Mouse (Mus musculus) neural tube, embryonic 13.5 days (tissue): ENCODE results near the gene Cbln4. TPM values are rescaled to one million over a fixed set of nuclear protein-coding genes. Genes with fewer than 3 reads are reported as not detected.

Experiments
- ATAC-seq: fragments of 200-750 bp; cut with Nextera tagmentation; 2 replicates; pipeline ENCODE4 v1.8.0; 2017; ENCODE audit warnings: low read depth, mild to moderate bottlenecking, moderate TSS enrichment, moderate library complexity
- H3K27ac ChIP-seq: fragments of 300-500 bp; sonication (generic); replicated peaks from 2 replicates; pipeline ENCODE4 v1.5.1; 2015; ENCODE audit warnings: moderate library complexity, mild to moderate bottlenecking, inconsistent platforms
- H3K27me3 ChIP-seq: fragments of 300-500 bp; sonication (generic); 2 replicates; pipeline ENCODE4 v1.6.1; 2015; ENCODE audit warnings: mild to moderate bottlenecking, inconsistent platforms
- H3K36me3 ChIP-seq: fragments of 300-500 bp; sonication (generic); 2 replicates; pipeline ENCODE4 v1.6.1; 2015; ENCODE audit warnings: mild to moderate bottlenecking, inconsistent platforms
- H3K4me1 ChIP-seq: fragments of 300-500 bp; sonication (generic); replicated peaks from 2 replicates; pipeline ENCODE4 v1.6.1; 2015; ENCODE audit warnings: inconsistent platforms
- H3K4me2 ChIP-seq: fragments of 300-500 bp; sonication (generic); 2 replicates; pipeline ENCODE4 v1.6.1; 2015; ENCODE audit warnings: inconsistent platforms, mild to moderate bottlenecking, moderate library complexity
- H3K4me3 ChIP-seq: fragments of 300-500 bp; sonication (generic); 2 replicates; pipeline ENCODE4 v1.5.1; 2015; ENCODE audit warnings: mild to moderate bottlenecking, inconsistent platforms
- H3K9ac ChIP-seq: fragments of 300-500 bp; sonication (generic); 2 replicates; pipeline ENCODE4 v1.6.1; 2015; ENCODE audit warnings: moderate library complexity, mild to moderate bottlenecking, inconsistent platforms
- H3K9me3 ChIP-seq: fragments of 300-500 bp; sonication (generic); 2 replicates; pipeline ENCODE4 v1.6.1; 2016; ENCODE audit warnings: inconsistent platforms
- WGBS: fragments of 180-500 bp; shearing (Covaris S2); methylation state at CpG from one replicate; pipeline ENCODE4 v1.1.7; 2015; 5-methylcytosine and 5-hydroxymethylcytosine counted together
- polyA plus RNA-seq: library from polyadenylated mRNA; unstranded; fragments of >200 nt; fragmentation: Nextera tagmentation; extraction: Ambion mirVana; gene quantifications from 2 replicates; pipeline ENCODE4 v1.2.1, GENCODE M21; 2015

Cbln4 gene
- polyA plus RNA-seq: 23.7 and 24.6 TPM in 2 replicates

DNA sequence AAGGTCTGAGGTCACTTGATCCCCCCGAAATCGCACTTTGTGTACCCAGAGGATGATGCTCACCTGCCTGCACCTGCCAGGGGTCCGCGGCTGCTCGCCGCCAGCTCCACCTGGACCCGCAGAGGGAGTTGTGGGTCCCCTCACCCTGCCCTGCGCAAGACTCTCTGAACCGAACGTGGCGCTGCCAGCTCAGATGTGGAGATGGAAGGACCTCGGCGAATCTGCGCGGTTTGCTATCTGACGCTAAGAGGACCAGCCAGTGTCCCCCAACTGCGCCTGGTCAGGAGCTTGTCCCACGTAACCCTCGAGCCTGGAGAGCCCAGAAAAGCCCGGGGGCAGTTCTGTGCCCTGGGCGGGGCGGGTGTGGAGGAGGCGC, at the start of gene Cbln4:
Gene Cbln4 (minus strand): TSS at position 232 of the 376 bp plus-strand sequence.
- Histone ChIP-seq H3K9me3 (no peaks in the 10 kb centered on the region), H3K27ac (peak within 1 kb of the TSS; percentile 74), H3K36me3 (no peaks in the 10 kb centered on the region), H3K27me3 (peaks cover 52% of the 10 kb centered on the region), H3K9ac (peak within 1 kb of the TSS; percentile 72), H3K4me2 (peak within 1 kb of the TSS; percentile 85), H3K4me1 (peaks cover 44% of the 10 kb centered on the region), H3K4me3 (peak within 1 kb of the TSS; percentile 48)
- ATAC-seq: peak; percentile 42; the same call in 1 of the 2 replicates
- WGBS: under 1% methylated on average over 23 of the region's 23 CpGs

DNA sequence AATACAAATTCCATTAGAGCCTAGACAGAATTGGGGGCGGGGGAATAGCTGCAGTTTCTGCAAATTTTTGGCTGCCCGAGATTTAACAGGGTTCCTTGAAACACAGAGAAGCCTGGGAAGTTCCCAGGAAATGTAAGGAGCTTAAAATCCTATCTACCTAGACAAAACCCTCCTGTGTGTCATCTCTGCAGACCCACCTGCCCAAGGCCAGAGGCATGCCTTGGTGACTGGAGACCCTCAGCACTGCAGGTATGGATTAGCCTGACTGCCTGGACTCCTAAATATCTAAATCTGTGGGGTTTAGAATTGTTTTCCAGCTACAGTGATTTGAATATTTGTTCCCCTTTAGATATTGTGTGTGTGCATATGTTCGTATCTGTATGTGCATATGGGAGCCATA, 35.3 kb upstream of the Cbln4 start:
- Histone ChIP-seq H3K27me3 (no peaks in the 10 kb centered on the region), H3K4me3 (no peak overlapping the region), H3K9ac (no peak overlapping the region), H3K9me3 (no peaks in the 10 kb centered on the region), H3K36me3 (no peaks in the 10 kb centered on the region), H3K4me1 (no peaks in the 10 kb centered on the region), H3K4me2 (no peak overlapping the region), H3K27ac (no peak overlapping the region)
- ATAC-seq: no peak
- 80% methylated on average over 3 of the region's 3 CpGs for WGBS

DNA sequence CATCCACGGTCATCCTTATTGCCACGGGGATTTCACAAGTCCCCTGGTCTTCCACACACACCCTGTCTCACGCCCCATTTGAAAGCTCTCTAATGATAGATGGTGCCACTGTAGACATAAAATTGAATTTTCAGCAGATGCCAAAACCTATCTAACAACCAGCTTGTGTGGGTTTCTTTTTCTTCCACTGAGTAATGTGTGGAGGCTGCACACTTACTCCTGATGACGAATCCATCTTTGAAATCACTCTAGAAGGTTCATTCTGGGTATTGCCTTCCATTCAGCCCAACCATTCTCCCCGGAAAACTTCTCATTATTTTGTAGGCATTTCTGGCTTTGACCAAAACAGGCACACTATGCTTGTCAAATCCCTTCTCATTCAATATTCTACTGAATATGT, 33.0 kb upstream of the Cbln4 start:
- WGBS: 79% methylated on average over 5 of the region's 5 CpGs
- no peaks in the 10 kb centered on the region for H3K9me3 ChIP-seq

DNA sequence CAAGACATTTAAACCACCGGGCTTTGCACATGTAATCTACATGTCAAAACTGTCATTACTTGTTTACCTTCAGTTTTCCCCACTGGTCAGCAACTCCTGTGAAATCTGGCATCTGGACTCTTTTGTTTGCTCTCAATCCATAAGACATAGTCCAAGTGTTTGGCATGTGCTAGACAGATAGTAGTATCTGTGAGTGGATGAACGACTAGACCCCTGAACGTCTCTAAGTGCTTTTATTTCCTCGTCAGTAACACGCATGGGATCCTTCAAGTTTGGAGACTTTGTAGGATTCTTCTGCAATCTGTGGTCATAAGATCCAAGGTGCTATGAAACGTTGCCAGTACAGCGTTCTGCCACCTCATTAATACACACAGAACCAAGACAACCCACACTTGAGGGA, 19.6 kb upstream of the Cbln4 start:
- Histone ChIP-seq H3K9ac (no peak overlapping the region), H3K4me1 (no peaks in the 10 kb centered on the region), H3K4me3 (no peak overlapping the region), H3K9me3 (no peaks in the 10 kb centered on the region), H3K4me2 (no peak overlapping the region), H3K27ac (no peak overlapping the region), H3K27me3 (no peaks in the 10 kb centered on the region), H3K36me3 (no peaks in the 10 kb centered on the region)
- no peak for ATAC-seq
- WGBS: 93% methylated on average over 7 of the region's 7 CpGs

More for the DNA sequence above, 33.0 kb upstream of the Cbln4 start:
- Histone ChIP-seq H3K9ac (no peak overlapping the region), H3K36me3 (no peaks in the 10 kb centered on the region), H3K27me3 (no peaks in the 10 kb centered on the region), H3K4me3 (no peak overlapping the region), H3K27ac (no peak overlapping the region), H3K4me2 (no peak overlapping the region), H3K4me1 (no peaks in the 10 kb centered on the region)
- no peak for ATAC-seq

DNA sequence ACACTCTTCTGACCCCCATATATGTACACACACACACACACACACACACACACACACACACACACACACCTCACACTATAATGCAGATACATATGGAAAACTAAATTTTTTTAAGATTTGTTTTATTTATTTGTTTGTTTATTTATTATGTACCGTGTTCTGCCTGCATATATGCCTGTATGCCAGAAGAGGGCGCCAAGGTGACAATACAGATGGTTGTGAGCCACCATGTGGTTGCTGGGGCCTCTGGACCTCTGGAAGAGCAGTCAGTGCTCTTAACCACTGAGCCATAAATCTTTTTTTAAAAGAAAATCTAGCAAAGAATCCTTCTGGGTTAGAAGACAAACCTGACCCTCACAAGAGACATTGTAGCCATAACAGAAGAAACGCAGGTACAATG, 16.5 kb upstream of the Cbln4 start:
- WGBS: 66% methylated on average over 3 of the region's 3 CpGs
- H3K36me3 ChIP-seq: no peaks in the 10 kb centered on the region
- H3K27me3 ChIP-seq: no peaks in the 10 kb centered on the region
- no peaks in the 10 kb centered on the region for H3K4me1 ChIP-seq
- H3K9me3 ChIP-seq: no peaks in the 10 kb centered on the region
- no peak overlapping the region for H3K4me2 ChIP-seq
- no peak overlapping the region for H3K4me3 ChIP-seq
- H3K27ac ChIP-seq: no peak overlapping the region
- H3K9ac ChIP-seq: no peak overlapping the region
- ATAC-seq: no peak

DNA sequence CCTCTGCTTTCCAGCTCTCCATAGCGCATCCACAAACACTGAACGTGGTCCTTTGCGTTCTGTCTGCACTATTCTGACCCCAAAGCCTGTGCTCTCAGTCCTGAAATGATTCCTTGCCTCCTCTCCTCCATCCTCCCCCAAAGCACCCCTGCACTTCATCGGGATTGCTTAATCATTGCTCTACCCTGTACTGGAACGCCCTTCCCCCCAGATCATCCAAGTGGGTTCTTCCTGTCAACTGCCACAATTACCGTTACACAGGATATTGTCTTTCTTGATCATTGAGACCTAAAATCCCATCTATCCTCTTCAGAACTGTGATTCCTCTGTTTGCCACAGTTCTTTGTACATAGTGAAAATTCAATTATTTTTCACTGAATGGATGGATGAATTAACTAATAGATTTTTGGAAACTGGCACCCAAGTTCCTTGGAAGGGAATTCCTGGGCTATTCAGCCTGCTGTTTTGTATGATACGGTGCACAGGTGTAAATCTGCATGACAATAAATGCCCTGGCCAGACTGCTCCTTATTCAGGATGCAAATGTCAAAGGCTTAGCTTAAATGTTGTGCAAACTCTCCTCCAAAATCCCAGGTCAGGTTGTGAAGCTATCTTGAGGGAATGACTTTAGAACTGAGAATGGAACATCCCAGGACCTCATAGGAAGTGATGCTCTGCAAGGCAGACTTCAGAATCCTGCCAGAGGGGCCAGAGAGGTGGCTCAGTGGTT, 15.8 kb upstream of the Cbln4 start:
- Histone ChIP-seq H3K9ac (no peak overlapping the region), H3K27me3 (no peaks in the 10 kb centered on the region), H3K9me3 (no peaks in the 10 kb centered on the region), H3K4me1 (no peaks in the 10 kb centered on the region), H3K4me2 (no peak overlapping the region), H3K4me3 (no peak overlapping the region), H3K36me3 (no peaks in the 10 kb centered on the region), H3K27ac (no peak overlapping the region)
- ATAC-seq: no peak
- WGBS: 69% methylated on average over 7 of the region's 7 CpGs

DNA sequence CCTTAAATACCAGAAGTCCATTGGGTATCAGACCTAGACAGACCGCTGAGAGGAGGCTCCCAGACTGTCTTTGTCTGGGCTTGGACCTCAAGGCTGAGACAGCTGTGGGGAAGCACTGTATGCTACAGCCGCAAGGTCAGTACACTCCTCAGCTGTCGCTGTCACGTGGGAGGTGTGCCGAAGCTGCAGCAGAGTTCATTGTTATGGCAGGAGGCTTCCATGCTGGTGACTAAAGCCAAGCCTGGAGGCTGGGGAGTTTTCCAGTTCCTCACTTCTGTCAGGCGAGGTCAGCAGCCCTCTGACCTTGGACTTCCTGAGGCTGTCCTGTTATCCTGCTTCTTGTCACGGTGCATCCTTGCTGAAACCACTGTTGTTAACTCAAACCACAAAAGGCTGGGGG, 2.7 kb upstream of the Cbln4 start:
- Histone ChIP-seq H3K9ac (no peak overlapping the region), H3K4me1 (peaks cover 32% of the 10 kb centered on the region), H3K36me3 (no peaks in the 10 kb centered on the region), H3K4me3 (no peak overlapping the region), H3K27me3 (peaks cover 42% of the 10 kb centered on the region), H3K9me3 (no peaks in the 10 kb centered on the region), H3K27ac (no peak overlapping the region), H3K4me2 (no peak overlapping the region)
- 49% methylated on average over 7 of the region's 7 CpGs for WGBS
- ATAC-seq: no peak

DNA sequence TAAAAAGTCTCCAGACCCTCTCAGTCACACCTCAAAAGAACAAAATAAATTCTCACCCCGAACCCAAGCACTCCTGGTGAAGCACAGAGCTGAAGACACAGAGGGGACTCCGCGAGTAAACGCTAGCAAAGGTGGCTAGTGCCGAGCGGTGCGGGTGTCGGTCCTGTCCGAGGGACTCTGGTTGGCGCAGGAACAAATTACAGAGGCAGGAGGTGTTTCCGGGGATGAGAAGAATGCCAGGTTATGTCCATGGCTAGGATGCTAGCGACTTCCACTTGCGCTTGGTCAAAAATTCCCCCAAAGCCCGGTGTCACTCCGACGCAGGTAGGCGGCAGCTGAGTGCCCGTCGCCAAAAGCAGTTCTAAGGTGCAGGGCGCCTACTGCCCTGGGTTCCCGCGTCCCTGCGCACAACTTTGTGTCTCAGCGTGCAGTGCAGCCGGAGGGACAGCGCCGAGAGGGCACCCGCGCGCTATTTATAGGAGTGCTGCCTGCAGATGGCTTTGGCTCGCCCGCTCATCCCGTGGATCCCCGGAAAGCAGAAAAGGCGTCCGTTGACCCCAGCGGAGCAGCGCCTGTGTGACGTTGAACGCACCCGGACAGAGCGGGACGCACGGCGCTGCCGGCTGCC, 545 bp downstream of the Cbln4 start:
- Histone ChIP-seq H3K36me3 (no peaks in the 10 kb centered on the region), H3K27ac (peak overlapping the region; percentile 74), H3K9me3 (no peaks in the 10 kb centered on the region), H3K9ac (peak overlapping the region; percentile 72), H3K27me3 (peaks cover 52% of the 10 kb centered on the region), H3K4me1 (peaks cover 44% of the 10 kb centered on the region), H3K4me2 (peak overlapping the region; percentile 85), H3K4me3 (peak overlapping the region; percentile 48)
- ATAC-seq: peak; percentile 37; the same call in 1 of the 2 replicates
- under 1% methylated on average over 46 of the region's 46 CpGs for WGBS

DNA sequence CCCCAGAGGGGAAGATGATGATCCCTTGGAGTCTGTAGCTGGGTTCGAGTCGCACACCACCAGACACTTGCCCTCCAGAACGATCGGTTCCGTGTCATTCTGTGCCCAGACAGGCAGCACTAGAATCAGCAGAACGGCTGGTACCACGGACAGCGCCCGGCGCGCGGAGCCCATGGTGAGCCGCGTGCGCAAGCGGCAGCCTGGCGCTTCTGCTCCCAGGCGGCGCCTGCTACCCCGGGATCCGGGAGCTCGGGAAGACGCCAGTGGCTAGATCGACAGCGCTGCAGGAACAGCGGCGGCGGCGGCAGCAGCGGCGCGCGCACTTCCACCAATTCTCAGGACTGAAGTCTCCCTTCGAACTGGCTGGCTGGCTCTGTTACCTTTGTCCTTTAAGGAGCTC, 1.1 kb downstream of the Cbln4 start:
- ATAC-seq: peak; percentile 40
- under 1% methylated on average over 34 of the region's 34 CpGs for WGBS
- Histone ChIP-seq H3K4me2 (peak overlapping the region; percentile 85), H3K27ac (peak overlapping the region; percentile 74), H3K9me3 (no peaks in the 10 kb centered on the region), H3K4me3 (peak overlapping the region; percentile 48), H3K4me1 (peaks cover 44% of the 10 kb centered on the region), H3K36me3 (no peaks in the 10 kb centered on the region), H3K27me3 (peaks cover 52% of the 10 kb centered on the region), H3K9ac (peak overlapping the region; percentile 72)

DNA sequence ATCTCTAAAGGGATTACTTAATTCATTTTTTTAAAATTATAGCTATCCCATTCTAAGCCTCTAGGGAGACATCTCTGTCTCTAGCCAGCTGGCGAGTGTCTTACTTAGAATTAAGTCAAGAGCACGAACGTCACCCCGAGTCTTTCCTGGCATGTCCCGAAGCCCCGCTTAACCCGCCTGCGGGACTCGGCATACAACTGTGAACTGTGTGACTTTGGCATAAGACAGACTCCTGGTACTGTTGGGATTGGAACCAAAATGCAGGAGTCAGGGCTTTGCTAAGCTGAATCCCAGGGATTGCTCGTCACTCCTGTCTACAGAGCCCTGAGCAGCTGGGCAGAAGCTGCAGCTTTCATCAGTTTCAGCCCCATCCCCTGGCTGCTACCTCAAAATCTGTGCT, 2.4 kb downstream of the Cbln4 start:
- peak overlapping the region; percentile 72 for H3K9ac ChIP-seq
- H3K4me2 ChIP-seq: peak overlapping the region; percentile 85
- 35% methylated on average over 10 of the region's 10 CpGs for WGBS
- H3K36me3 ChIP-seq: no peaks in the 10 kb centered on the region
- H3K4me3 ChIP-seq: peak overlapping the region; percentile 48
- peak; percentile 62; the same call in 1 of the 2 replicates for ATAC-seq
- peaks cover 52% of the 10 kb centered on the region for H3K27me3 ChIP-seq
- H3K27ac ChIP-seq: peak overlapping the region; percentile 59
- no peaks in the 10 kb centered on the region for H3K9me3 ChIP-seq
- H3K4me1 ChIP-seq: peaks cover 44% of the 10 kb centered on the region

DNA sequence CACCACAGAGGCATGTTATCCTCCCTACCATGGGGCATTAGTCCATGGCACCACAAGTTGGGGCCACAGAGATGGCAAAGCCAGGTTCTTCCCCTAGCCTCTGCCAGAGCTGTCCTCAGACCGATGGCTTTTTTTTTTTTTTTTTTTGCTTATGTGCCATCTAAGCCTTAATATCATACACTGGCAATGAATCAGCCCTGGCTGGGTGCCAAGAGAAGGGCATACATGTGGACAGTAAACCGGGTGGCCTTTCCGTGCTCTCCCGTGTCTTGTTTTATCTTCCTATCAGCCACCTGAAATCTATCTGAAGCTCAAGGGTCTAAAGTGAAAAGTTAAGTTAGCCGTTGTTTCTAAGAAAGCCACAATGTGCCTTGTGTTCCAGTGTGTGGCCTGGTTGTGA, 3.7 kb downstream of the Cbln4 start:
- WGBS: 79% methylated on average over 5 of the region's 5 CpGs
- Histone ChIP-seq H3K36me3 (no peaks in the 10 kb centered on the region), H3K9me3 (no peaks in the 10 kb centered on the region), H3K9ac (peak overlapping the region; percentile 72; the same call in 1 of the 2 replicates), H3K4me2 (peak overlapping the region; percentile 85), H3K27ac (no peak overlapping the region), H3K4me3 (peak overlapping the region; percentile 48), H3K4me1 (peaks cover 44% of the 10 kb centered on the region), H3K27me3 (peaks cover 46% of the 10 kb centered on the region)
- no peak for ATAC-seq

DNA sequence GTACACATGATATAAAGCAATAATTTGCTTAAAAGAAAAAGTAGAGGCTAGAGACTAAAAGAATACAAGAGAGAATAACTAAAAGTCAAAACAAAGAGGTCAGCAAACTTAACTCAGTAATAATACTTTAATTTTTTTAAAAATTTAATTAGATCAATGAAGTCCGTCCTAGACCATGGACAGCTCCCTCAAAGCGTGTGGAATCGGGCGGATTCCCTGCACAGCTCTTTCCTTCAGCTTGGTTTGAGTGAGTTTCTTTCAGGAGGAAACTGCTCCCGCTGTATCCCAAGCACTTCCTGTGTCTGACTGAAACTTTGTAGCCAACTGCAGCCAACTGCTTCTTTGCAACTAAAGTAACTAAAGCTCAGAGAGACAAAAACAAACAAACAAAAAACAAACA, 9.0 kb downstream of the Cbln4 start:
- no peak overlapping the region for H3K4me2 ChIP-seq
- H3K9ac ChIP-seq: no peak overlapping the region
- H3K4me3 ChIP-seq: no peak overlapping the region
- no peak overlapping the region for H3K27ac ChIP-seq
- 64% methylated on average over 5 of the region's 5 CpGs for WGBS
- ATAC-seq: no peak
- H3K27me3 ChIP-seq: peaks cover under 1% of the 10 kb centered on the region; the same call in 1 of the 2 replicates
- no peaks in the 10 kb centered on the region for H3K36me3 ChIP-seq
- peaks cover under 1% of the 10 kb centered on the region; the same call in 1 of the 2 replicates for H3K4me1 ChIP-seq
- no peaks in the 10 kb centered on the region for H3K9me3 ChIP-seq
